Mouse (Mus musculus) kidney, postnatal 36 days (tissue): ENCODE data around the gene Fyb.

Experiments
- DNase-seq, 2 experiments: peaks; one replicate each; pipeline ENCODE4 v3.0.0; 2021 to 2022; ENCODE audit warnings: mixed read lengths in 2 of 2

The Fyb gene

DNA sequence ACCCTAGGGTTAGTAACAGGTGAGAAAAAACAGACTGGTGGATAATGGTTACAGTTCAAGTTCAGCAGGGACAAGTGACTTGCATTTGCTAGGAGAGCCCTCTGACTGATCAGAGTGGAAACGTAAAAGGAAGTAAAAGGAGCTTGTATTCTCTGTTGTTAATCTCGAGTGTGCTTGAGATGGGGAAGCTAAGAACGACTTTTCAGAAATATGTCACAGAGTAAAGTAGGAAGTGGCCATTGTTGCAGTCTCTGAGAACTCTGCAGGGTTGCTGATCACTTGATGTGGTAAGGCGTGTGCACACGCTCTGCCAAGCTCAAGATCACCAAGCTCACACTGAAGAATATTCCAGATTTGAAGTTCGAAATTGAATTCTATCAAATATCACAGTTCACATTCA lies 78.7 kb downstream of the Fyb start:
- DNase-seq, result no peak

DNA sequence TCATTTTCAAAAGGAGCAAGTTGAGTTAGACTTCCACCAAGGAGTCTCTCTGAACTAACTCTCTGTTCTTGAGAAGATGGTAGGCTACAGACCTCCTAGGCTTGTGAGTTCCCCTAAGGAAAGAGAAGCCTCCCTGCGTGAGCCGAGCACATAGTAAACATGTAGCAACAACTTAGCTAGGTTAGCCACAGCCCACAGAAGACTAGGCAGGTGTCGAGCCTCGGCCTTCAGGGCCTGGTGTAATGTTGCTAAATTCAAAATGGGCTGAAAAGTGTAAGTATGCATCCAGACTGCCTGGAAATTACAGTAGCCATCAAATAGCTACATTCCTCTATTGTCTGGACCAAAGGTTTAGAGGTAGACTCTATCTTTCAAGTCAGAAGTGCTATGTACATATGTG lies 79.3 kb downstream of the Fyb start:
- DNase-seq, result no peak

DNA sequence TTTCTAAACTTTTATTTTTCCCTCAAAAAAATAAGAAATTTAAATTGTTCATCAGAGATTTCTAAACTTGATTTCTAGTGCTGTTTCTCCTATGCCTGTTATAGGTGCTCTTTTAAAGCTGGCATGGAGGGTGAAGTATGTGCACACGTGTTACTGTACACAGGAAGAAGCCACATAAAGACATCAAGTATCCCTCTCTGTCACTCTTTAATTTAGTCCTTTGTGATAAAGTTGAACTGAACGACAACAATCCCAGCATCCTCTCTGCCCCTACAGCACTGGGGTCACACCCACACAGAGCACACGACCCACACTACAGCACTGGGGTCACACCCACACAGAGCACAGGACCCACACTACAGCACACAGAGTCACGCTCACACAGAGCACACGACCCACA lies 88.0 kb downstream of the Fyb start:
- DNase-seq, result no peak

DNA sequence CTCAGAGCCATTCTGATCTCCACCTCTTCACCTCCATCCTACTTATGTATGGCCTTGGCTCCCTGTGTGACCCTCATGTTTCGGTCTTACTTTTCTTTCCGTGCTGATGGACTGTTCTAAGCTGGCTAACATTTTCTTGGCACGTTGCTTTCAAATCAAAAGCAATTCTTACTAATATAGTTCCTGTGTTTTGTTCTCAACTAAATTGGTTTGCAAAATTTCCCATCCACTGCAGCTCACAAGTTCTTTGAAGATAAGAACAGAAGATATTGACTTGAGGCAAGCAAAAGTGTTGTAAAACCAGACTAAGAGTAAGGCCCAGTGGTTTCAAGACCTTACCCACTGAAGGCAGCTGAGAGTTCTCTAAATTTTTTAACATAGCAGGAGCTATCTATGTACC lies 90.2 kb downstream of the Fyb start:
- DNase-seq, result no peak

DNA sequence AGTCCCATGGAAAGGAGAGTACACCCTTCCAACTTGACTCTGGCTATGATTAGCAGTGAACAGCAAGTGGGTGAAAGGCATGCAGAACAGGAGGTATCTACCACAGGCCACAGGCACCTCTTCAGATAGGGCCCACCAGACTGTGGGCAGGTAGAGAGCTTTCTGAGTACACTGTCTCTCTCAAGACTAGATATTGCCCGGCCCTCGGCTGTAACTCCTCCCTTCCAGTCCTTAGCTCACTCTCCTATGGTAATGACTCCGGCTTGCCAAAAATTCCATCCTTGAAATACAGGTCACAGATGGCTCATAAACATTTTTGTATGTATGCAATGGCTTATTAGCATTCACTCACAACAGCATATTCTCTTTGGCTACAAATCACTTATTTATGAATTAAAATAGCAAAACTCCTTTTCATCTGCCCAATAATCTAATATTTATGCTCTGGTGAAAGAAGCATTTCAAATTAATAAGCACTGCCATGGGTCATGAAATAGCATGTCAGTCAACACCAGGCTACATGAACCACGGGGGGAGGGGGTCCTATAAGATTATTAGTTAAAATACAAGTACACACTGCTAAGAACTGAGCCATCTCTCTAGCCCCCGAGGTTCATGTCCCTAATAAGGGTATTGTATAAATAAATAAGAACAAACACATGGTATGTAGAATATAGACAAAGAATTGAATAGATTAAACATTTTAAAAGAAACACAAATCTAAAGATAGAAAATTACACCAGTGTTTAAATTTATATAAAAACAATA lies 93.9 kb downstream of the Fyb start:
- no peak for DNase-seq

DNA sequence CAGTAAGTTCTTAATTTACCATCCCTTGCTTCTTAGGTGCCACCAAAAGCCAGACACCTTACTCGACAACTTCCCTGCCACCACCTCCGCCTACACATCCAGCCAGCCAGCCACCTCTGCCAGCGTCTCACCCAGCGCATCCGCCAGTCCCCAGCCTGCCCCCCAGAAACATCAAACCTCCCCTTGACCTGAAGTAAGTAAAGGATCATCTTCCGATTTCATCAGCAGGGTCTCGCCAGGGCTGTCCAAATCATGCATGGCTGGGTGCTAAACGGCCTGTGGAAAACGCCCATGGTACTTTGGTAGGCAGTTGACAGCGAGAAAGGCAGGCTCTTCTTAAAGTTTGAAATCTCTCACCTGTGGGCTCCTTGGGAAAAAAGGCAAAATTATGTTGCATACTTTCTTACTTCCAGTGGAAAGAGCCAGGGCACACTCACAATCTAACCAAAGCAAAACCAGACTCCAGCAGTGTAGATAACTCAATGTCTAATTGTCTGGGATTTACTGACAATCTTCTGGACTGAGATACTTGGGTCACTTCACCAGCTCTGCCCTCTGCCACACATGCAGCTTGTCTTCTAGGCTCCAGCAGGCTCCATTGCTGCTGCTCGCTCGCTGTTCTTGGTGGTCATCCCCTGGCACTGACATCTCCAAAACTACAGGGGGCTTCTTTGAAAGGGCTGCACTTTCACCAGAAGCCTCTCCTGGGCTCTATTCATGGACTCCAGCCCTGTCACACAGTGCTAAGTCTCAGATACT lies 97.1 kb downstream of the Fyb start:
- DNase-seq, result no peak

DNA sequence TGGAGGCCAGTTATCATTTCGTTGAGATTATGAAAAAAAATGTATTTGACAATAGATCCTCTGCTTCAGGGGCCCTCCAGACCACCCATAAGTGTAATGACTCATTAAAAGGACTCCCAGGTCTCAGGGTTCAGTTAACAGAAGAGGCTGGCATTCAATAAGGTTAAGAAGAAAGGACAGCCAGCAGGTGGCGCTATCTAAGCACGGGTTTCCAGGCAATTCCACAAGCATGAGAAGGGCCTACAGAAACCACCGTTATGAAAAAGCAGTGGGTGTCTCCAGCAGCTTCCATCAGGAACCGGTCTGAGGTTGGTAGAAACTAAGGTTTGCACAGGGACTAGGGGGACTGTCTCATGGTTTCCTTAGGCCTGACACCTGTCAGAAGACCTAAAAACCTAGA lies 99.9 kb downstream of the Fyb start:
- peak; percentile 79 to 92 for DNase-seq

DNA sequence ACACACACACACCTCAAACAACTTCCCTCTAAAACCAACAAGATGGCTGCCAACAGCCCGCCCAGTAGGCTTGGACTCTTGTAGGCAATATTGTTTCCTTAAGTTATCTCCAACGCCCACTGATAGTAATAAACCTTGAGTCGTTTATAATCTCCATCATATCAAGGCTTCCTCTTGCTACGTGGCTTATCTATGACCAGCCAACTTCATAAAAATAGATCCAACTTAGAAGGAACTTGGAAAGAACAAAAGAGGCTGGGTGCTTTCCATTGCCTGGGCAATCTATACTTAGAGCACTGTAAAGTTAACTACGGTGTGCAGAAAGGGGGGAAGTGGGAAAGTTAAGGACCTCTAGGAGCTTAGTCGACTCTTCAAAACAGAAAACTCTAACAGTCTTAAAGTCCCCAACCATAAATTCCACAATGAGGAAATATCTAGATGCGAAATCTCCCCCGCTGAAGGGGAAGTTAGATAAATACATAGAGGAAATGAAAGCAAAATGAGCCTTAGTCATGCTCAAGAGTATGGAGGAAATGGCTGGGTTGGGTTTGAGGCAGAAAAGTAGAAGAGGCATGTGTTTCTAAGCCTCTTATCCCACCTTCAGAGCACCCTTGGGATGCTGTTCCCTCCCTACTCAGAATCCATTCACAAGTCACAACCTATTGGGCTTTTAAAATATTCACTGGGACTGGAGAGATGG lies 101.0 kb downstream of the Fyb start:
- no peak for DNase-seq

DNA sequence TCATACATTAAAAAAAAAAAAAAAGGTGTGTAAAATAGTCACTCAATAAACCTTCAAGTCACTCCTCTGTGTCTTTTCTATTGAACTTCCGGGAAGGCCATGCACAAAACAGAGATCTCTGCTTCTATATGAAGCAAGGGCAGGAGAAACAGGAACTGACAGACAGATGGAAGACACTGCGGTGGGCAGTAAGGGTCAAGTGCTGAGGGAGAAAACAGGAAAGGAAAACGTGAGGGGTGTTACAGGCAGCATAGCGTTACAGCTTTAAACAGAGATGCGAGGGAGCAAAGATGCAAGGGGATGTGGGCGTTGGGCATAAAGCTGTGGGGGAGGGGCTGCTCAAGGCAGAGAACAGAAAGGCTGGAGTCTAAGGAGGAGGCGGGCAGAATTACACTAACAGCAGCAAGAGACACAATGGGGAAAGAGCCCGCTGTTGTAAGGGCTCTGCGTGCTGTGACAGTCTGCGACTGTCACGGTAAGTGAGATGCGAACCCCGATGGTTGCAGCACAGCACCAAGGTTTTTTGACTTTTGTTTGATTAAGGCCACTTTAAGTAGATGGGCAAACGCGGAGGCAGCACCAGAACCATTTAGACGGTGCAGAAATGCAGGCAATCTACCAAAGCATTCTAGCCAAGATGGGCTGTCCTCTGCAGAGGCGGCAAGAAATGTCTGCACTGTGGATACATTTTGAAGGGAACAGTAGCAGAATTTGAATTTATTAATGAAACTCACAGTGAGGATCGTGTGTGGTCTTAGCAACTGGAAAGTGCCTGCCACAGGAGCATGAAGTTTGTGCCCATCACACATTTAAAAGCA lies 101.9 kb downstream of the Fyb start:
- DNase-seq, result peak in 1 of 2 experiments; percentile 8

DNA sequence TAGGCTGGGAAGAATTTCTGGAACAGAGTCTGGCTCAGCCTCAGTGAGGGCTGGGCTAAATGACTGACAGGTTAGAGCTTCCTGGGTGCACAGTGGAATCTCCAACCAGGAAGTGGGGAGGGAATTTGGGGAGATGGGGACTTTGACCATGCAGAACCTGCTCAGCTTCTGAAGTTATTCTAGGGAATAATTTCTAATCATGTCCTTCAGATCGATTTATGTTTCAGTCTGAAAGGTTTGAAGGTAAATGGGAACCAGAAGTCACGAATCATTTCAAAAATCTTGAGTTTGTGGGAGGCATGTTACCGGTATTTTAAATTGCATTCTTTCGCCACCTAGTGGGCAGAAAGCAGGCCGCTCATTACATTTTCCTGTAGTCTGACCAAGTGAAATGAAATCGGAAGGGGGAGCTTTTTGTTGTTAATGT lies 103.0 kb downstream of the Fyb start:
- DNase-seq, result peak; percentile 54 to 67

DNA sequence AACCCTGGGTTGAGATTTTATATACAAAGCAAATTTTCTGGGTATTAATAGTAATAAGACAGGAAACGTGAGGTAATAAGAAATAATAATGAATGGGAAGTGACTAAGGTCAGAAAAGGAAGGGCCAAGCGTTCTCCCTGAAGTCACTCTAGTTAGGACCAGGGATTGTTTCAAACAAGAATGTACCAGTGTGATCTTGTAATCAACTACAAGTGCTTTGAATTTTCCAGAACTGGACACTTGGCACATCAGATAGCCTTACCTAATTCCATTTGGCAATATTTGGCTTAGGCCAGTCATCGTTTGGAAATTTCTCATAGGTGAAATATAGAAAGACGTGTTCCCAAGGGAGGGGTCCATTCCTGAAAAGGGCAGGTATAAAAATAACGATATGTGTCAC lies 103.5 kb downstream of the Fyb start:
- no peak for DNase-seq

DNA sequence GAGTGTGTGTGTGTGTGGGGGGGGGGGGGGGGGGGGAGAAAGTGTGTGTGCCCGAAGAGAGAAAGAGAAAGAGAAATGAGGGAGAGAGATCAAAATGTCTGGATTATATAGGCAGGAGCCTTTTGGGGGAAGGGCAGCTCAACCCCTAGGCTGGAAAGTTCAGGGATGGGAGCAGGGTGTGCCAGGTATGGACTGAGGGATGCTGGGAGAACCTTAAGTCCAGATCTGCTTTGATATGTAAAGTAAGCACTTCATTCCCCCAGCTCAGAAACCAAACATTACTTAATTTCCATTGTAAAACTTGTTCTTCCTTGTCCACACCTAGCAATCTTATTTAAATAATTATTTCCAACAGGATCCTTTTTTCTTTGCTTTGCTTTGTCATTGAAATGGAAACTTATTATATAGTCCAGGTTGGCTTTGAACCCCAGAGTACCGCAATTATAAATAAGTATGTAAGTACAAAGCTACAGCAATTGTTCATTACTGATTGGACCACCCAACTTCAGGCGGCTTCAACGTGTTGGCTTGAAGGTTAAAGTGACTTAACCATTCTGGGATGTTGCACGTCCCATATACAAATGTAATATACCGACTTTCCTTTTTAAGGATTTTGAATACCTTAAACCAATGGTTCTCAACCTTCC lies 105.9 kb downstream of the Fyb start:
- no peak for DNase-seq

DNA sequence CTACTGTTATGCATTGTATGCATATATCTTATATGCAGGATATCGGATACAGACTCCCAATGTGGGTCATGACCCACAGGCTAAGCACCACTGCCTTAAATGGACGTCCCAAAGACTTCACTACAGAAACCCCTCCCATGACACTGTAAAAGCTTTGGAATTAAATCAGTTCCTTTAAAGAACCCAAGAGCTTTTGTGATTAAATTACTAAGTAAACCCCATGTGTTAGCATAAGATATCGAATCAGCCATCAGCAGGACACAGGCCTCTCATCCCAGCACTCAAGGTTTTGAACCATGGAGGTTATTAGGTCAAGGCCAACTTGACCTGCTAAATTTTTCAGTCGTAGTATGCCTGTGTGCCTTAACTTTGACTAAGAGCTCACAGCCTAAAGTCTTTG lies 106.5 kb downstream of the Fyb start:
- no peak for DNase-seq

DNA sequence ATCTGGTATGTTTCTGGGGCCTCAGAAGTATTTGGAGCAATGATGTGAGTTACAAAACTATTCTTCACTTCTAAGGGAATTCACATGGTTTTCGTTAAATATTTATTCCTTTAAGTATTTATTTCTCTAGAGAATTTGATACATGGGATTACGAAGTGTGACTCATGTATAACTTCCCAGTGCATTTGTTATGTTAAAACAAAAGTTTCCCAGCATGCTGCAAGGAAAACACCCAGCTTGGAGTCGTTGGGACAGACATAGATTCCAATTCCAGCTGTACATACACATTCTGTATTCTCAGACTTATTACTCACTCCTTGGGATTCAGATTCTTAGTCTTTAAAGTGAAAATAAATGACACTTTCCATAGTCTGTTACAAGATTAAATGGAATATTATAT lies 112.8 kb downstream of the Fyb start:
- no peak for DNase-seq

DNA sequence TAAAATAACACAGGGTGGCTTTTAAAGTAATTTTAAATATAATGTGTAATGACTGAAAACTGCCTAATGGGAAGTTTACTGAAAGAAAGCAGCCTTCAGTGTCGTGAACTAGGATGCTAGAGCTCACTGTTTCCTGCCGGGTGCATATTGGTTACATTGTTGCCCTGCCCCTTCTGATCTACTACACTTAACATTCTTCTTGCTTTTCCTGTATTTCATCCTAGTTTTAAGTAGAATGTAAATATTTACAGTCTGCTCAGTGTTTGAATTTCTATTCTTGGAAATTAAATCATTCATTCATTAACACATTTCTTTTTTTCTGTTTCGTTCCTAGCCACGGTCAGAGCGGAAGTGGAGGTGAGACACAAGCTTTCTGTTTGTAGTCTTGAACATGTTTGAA lies 119.6 kb downstream of the Fyb start:
- DNase-seq, result no peak

DNA sequence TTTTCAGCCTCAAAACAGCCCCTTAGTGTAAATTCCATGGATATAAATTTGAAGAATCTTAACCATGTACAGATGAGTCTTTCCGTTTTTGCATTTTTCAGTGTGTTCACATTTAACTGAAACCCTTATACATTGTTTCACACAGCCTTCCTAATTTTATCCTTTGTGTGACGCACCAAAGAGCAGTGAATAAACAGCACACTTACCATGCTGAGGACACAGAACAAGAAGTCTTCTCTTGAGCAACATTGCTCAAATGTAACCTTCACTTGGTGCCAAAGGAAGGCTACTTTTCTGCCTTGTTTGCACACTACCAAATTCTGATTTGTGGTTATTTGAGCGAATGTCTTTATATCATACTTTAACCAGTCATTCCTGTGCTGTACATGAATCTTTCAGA lies 122.8 kb downstream of the Fyb start:
- no peak for DNase-seq

DNA sequence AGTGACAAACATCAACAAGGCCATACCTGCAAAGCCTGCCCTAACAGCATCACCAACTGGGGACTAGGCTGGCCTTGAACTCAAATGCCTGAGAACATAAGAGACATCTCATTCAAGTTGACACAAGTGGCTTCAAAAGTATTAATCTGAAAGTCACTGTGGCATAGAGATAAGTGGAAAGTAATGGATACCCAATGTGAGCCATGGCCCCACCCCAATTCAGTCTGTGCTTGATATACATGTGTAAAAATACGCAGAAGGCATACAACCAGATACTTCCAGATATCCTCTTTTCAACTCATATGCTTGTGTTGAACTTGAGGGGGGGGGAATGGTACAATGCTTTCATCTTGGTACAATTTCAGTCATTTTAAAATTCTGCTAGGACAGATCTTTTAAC lies 124.4 kb downstream of the Fyb start:
- no peak for DNase-seq

DNA sequence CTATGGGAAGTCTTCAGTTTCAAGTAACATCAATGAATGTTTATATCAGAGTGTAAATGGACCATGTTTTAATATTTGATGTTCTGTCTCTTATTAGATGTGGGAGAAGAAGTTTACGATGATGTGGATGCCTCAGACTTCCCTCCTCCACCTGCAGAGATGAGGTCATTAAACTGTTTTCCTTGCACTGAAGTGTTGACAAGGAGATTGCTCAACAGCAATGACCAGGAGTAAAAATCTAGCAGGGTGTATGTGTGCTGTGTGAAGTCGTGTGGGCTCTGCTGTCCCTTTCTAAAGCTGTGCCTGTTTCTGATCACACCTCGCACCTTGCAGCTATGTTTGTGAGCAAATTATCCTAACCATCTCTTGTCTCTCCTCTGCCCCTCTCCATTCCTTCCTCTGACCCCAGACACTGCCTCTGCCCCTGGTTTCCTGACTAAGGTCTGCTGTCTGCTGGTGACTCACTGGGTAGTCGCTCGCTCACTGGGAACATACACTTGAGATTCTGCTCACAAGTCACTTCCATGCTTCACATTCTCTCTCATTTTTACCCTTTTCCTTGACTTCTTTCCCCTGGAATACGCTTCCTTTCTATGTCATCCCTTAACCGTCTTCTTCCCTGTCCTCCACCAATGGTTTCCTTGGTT lies 126.2 kb downstream of the Fyb start:
- no peak for DNase-seq

DNA sequence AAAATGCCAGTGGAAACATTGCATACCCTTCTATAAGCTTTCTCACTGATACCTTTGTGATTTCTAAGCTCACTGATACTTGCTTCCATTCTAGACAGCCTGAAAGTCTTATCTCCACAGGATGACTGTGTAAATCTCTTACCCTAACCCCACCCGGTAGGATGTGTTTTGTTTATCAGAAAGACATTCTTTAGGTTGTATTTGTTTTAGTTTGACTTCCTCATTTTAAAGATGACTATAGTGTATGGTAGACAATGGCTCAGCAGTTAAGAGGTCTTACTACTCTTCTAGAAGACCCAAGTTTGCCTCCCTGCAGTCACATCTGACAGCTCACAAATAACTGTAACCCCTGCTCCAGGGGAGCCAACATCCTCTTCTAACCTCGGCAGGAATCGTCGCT lies 130.4 kb downstream of the Fyb start:
- no peak for DNase-seq

DNA sequence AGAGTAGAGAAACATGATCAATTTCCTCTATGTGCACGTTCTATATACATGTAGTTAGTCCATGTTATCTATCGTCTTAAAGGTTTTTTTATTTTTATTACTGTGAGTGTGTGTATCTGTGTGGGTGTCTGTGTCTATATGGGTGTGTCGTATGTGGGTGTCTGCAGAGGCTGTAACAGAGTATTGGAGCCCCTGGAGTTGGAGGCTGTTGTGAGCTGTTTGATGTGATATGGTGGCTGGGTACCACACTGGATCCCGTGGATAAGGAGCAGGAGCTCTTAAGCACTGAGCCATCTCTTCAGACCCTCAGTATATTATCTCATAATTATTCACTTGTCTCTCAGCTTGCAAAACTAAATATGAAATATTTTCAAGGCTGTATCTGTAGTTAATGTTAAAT lies 135.4 kb downstream of the Fyb start:
- no peak for DNase-seq

DNA sequence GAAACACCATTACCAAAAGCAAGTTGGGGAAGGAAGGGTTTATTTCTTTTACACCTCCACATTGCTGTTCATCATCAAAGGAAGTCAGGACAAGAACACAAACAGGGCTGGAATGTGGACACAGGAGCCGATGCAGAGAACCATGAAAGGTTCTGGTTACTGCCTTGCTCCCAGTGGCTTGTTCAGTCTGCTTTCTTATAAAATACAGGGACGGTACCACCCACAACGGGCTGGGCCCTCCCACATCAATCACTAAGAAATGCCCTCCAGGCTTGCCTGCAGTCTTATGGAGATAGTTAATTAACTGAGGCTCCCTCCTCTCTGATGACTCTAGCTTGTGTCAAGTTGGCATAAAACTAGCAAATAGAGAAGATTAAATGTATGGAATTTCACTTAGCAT lies 139.3 kb downstream of the Fyb start:
- no peak for DNase-seq

DNA sequence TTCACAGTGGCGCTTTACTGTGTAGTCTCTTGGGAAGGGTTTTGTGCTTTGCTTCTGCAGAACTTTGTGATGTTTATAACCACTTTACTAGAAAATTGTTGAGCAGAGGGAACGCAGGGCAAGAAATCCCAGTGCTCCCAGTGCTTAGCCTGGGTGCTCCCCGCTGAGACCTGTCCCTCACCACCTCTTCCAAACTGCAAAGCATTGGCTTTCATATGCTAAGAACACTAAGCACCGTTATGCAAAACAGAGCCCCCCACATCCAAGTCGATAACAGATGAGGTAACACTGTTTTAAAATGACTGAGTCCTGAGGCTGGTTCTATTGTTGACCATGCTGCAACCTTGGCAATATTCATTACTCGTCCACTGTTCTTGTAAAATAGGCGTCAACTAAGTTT lies 141.3 kb downstream of the Fyb start:
- DNase-seq, result no peak
